Mouse (Mus musculus) liver, adult 2 months (tissue): ENCODE results near the gene Mta3.

ENCODE experiments used
- CTCF ChIP-seq: fragments of 200-500 bp; IDR thresholded peaks from 2 replicates; pipeline ENCODE4 v1.5.1; 2011; ENCODE audit warnings: low read depth, low read length, control low read depth
- POLR2A ChIP-seq: fragments of 200-500 bp; IDR thresholded peaks from 2 replicates; pipeline ENCODE4 v1.6.1; 2011; ENCODE audit warnings: low read length, control low read depth; ENCODE audit not compliant: insufficient read depth; ENCODE audit errors: extremely low read depth

- TF ChIP-seq CTCF, result no peak
- TF ChIP-seq POLR2A, result no peak
These were observed 102.6 kb downstream of the Mta3 start for GRCm38 (mm10) chr17:83808476-83809098.
